Mouse (Mus musculus) forebrain, embryonic 14.5 days (tissue): Measurements from ENCODE around the gene Gm11273. TPM values are rescaled to one million over a fixed set of nuclear protein-coding genes. Genes with fewer than 3 reads are reported as not detected.
"Not testable (repeated sequence)": the region's sequence is repeated elsewhere in the genome, so short reads cannot be mapped to it uniquely, and the experiment has no call there.

Experiments
- ATAC-seq: fragments of 200-750 bp; cut with Nextera tagmentation; 2 replicates; pipeline ENCODE4 v1.8.0; 2017; ENCODE audit warnings: mild to moderate bottlenecking, moderate library complexity
- DNase-seq: peaks from one replicate; pipeline ENCODE4 v3.0.0-alpha.2; 2015; ENCODE audit warnings: low spot score
- H3K27ac ChIP-seq: fragments of 300-500 bp; sonication (generic); 2 replicates; pipeline ENCODE4 v1.5.1; 2014; ENCODE audit warnings: low read depth, mild to moderate bottlenecking, control low read depth, low read length, moderate library complexity
- H3K27me3 ChIP-seq: fragments of 300-500 bp; sonication (generic); replicated peaks from 2 replicates; pipeline ENCODE4 v1.6.1; 2014; ENCODE audit warnings: low read length, control low read depth, mixed read lengths; ENCODE audit not compliant: control insufficient read depth, insufficient read depth
- H3K36me3 ChIP-seq: fragments of 300-500 bp; sonication (generic); 2 replicates; pipeline ENCODE4 v1.6.1; 2014; ENCODE audit warnings: low read length, control low read depth; ENCODE audit not compliant: control insufficient read depth, insufficient read depth
- H3K4me1 ChIP-seq: fragments of 300-500 bp; sonication (generic); 2 replicates; pipeline ENCODE4 v1.6.1; 2014; ENCODE audit warnings: antibody characterized with exemption, low read length, control low read depth; ENCODE audit not compliant: control insufficient read depth, insufficient read depth
- H3K4me2 ChIP-seq: fragments of 300-500 bp; sonication (generic); 2 replicates; pipeline ENCODE4 v1.6.1; 2014; ENCODE audit warnings: mild to moderate bottlenecking, control low read depth, low read length
- H3K4me3 ChIP-seq: fragments of 300-500 bp; sonication (generic); 2 replicates; pipeline ENCODE4 v1.5.1; 2014; ENCODE audit warnings: low read depth, low read length, control low read depth
- H3K9ac ChIP-seq: fragments of 300-500 bp; sonication (generic); 2 replicates; pipeline ENCODE4 v1.6.1; 2014; ENCODE audit warnings: mild to moderate bottlenecking, low read length, control low read depth, moderate library complexity
- H3K9me3 ChIP-seq: fragments of 300-500 bp; sonication (generic); replicated peaks from 2 replicates; pipeline ENCODE4 v1.6.1; 2016; ENCODE audit warnings: low read length, control low read depth, mixed read lengths; ENCODE audit not compliant: control insufficient read depth
- WGBS: fragments of 180-500 bp; shearing (Covaris S2); extraction: QIAGEN DNeasy Blood & Tissue Kit; methylation state at CpG from one replicate; pipeline ENCODE4 v1.1.7; 2014; 5-methylcytosine and 5-hydroxymethylcytosine counted together
- polyA plus RNA-seq: library from polyadenylated mRNA; unstranded; fragments of >200 nt; fragmentation: Nextera tagmentation; extraction: Ambion mirVana; gene quantifications from 2 replicates; pipeline ENCODE4 v1.2.1, GENCODE M21; 2014

Gm11273 gene
- 5.1 and 6.2 TPM in 2 replicates for polyA plus RNA-seq

- not testable (repeated sequence) for H3K4me2 ChIP-seq, H3K9ac ChIP-seq, H3K9me3 ChIP-seq, H3K27ac ChIP-seq, H3K36me3 ChIP-seq, H3K4me1 ChIP-seq, ATAC-seq, DNase-seq, H3K27me3 ChIP-seq, H3K4me3 ChIP-seq
- 97% methylated on average over 17 of the region's 17 CpGs for WGBS
Measured at GRCm38 (mm10) chr13:21501182-21501581, at the start of gene Gm11273. TSS of gene Gm11273 (minus strand) at chr13:21501418.

DNA sequence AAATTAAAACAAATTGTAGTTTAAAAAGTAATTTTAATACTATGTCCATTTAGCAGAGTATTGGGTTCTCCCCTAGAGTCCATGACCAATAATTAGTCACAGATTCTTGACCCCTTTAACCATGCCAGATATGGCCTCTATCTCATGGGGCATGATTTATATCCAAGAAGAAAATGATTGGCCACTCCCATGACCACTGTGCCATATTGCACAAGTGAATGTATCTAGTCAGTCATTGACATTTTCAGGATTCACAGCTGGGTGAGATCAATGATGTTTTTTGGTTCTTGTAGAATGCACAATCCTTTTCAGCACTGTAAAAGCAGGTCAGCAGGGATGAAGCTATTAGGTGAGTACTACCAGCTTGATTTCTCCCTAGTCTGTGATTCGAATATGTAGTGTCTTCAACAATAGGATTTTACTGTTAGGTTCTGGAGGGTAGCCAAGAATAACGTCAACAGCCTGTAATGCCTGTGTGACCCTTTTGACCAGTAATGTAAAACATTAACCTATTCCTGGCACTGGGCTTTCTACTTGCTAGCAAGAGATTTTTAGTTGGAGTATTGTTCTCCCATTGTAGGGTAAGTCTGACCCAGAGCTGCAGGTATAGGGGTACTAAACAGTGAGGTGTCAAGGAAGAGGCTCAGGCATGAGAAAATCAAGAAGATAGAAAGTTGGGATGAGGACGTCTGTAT, 49.3 kb upstream of the Gm11273 start:
- 67% methylated on average over 3 of the region's 3 CpGs for WGBS

GRCm38 (mm10) chr13:21549487-21549886, 48.3 kb upstream of the Gm11273 start:
- no peak overlapping the region for H3K27ac ChIP-seq

More for the DNA sequence above, 49.3 kb upstream of the Gm11273 start:
- DNase-seq: no peak
- no peak overlapping the region for H3K27ac ChIP-seq
- H3K27me3 ChIP-seq: no peaks in the 10 kb centered on the region
- no peak overlapping the region for H3K4me3 ChIP-seq
- no peak for ATAC-seq
- H3K4me1 ChIP-seq: no peaks in the 10 kb centered on the region
- no peaks in the 10 kb centered on the region for H3K9me3 ChIP-seq
- H3K9ac ChIP-seq: no peak overlapping the region
- H3K36me3 ChIP-seq: no peaks in the 10 kb centered on the region
- no peak overlapping the region for H3K4me2 ChIP-seq

GRCm38 (mm10) chr13:21542708-21543107, 41.5 kb upstream of the Gm11273 start, which contains the start of gene Olfr1366:
TSS of gene Olfr1366 (minus strand) at chr13:21542808.
- WGBS: 75% methylated on average over 1 of the region's 1 CpGs
- H3K9me3 ChIP-seq: no peaks in the 10 kb centered on the region

More at GRCm38 (mm10) chr13:21549487-21549886, 48.3 kb upstream of the Gm11273 start:
- ATAC-seq: no peak
- H3K4me3 ChIP-seq: no peak overlapping the region
- H3K9me3 ChIP-seq: no peaks in the 10 kb centered on the region
- DNase-seq: no peak
- H3K27me3 ChIP-seq: no peaks in the 10 kb centered on the region
- no peaks in the 10 kb centered on the region for H3K4me1 ChIP-seq
- no peak overlapping the region for H3K4me2 ChIP-seq
- WGBS: 90% methylated on average over 3 of the region's 3 CpGs
- H3K36me3 ChIP-seq: no peaks in the 10 kb centered on the region
- no peak overlapping the region for H3K9ac ChIP-seq

DNA sequence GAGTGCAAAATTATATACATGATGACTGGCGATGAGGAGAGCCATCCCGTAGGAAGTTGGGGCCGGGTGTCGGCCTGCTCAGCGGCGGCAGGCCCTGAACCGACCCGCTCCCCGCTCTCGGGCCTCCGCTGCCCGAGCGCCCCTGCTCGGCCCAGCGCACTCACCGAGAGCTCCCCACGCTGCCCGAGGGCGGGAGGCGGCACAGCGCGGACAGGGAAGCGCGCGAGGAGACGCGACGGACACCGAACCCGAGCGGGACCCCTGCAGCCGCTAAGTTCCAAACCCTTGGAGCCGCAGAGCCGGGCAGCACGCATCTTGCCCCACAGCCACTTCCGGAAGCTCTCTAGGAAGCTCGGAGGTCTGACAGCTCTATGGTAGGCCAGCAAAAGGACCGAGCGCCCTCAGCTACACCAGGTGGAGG, 29.6 kb upstream of the Gm11273 start, which contains the start of gene Zkscan8:
Zkscan8 (minus strand) TSS at position 340 of the 421 bp plus-strand sequence.
- peak within 1 kb of the TSS; percentile 70 for H3K4me2 ChIP-seq
- H3K27me3 ChIP-seq: no peaks in the 10 kb centered on the region
- ATAC-seq: peak; percentile 99
- peaks cover 10% of the 10 kb centered on the region for H3K36me3 ChIP-seq
- H3K9me3 ChIP-seq: no peaks in the 10 kb centered on the region
- H3K4me3 ChIP-seq: peak within 1 kb of the TSS; percentile 82
- DNase-seq: peak; percentile 89
- H3K4me1 ChIP-seq: peaks cover 9% of the 10 kb centered on the region
- under 1% methylated on average over 39 of the region's 39 CpGs for WGBS
- peak within 1 kb of the TSS; percentile 93 for H3K9ac ChIP-seq
- peak within 1 kb of the TSS; percentile 82 for H3K27ac ChIP-seq

More at GRCm38 (mm10) chr13:21542708-21543107, 41.5 kb upstream of the Gm11273 start, which contains the start of gene Olfr1366:
- ATAC-seq (no peak), DNase-seq (no peak)
- Histone ChIP-seq H3K4me1 (no peaks in the 10 kb centered on the region), H3K4me3 (no peak within 1 kb of the TSS), H3K27ac (no peak within 1 kb of the TSS), H3K9ac (no peak within 1 kb of the TSS), H3K36me3 (no peaks in the 10 kb centered on the region), H3K4me2 (no peak within 1 kb of the TSS), H3K27me3 (no peaks in the 10 kb centered on the region)

- WGBS: 55% methylated on average over 7 of the region's 7 CpGs
- peak overlapping the region; percentile 25 for H3K9ac ChIP-seq
- no peak overlapping the region for H3K27ac ChIP-seq
- peaks cover 9% of the 10 kb centered on the region for H3K4me1 ChIP-seq
- H3K36me3 ChIP-seq: peaks cover 15% of the 10 kb centered on the region
- H3K27me3 ChIP-seq: no peaks in the 10 kb centered on the region
- peak overlapping the region; percentile 70 for H3K4me2 ChIP-seq
- peak overlapping the region; percentile 82 for H3K4me3 ChIP-seq
- H3K9me3 ChIP-seq: no peaks in the 10 kb centered on the region
- DNase-seq (no peak), ATAC-seq (no peak)
Measured at GRCm38 (mm10) chr13:21530136-21530535, 28.9 kb upstream of the Gm11273 start.

DNA sequence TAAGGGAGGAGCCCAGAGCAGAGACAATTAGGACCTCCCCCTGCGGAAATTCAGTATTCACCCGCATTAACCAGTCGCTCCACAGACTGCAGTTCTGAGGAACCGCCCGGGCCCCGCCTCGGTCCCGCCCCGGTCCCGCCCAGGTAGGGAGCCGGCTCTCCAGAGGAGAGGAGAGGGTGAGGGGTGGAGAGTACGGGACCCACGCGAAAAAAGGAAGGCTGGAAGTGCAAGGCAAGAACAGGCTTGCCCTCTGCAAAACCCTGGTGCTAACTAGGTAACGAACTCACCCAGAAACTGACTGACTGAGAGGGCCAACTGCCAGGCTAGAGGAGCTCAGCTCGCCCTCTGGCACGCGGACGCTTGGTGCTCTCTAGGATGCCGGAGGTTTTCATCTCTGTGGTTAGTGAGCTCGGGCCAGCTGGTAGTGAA, 5.0 kb upstream of the Gm11273 start:
- Histone ChIP-seq H3K27me3 (no peaks in the 10 kb centered on the region), H3K36me3 (no peaks in the 10 kb centered on the region), H3K4me2 (peak overlapping the region; percentile 51), H3K9ac (peak overlapping the region; percentile 62), H3K4me1 (no peaks in the 10 kb centered on the region), H3K4me3 (peak overlapping the region; percentile 47), H3K9me3 (no peaks in the 10 kb centered on the region), H3K27ac (peak overlapping the region; percentile 74)
- WGBS: under 1% methylated on average over 21 of the region's 21 CpGs
- DNase-seq (peak; percentile 89), ATAC-seq (peak; percentile 100)

GRCm38 (mm10) chr13:21502296-21502695, 1.1 kb upstream of the Gm11273 start:
- no peak overlapping the region for H3K4me2 ChIP-seq
- H3K4me3 ChIP-seq: no peak overlapping the region
- H3K4me1 ChIP-seq: no peaks in the 10 kb centered on the region
- no peak overlapping the region for H3K27ac ChIP-seq
- H3K27me3 ChIP-seq: no peaks in the 10 kb centered on the region
- 88% methylated on average over 5 of the region's 5 CpGs for WGBS
- no peak overlapping the region for H3K9ac ChIP-seq
- H3K36me3 ChIP-seq: no peaks in the 10 kb centered on the region
- ATAC-seq: no peak
- no peak for DNase-seq
- H3K9me3 ChIP-seq: no peaks in the 10 kb centered on the region

- H3K4me3 ChIP-seq: no peak within 1 kb of the TSS
- DNase-seq: no peak
- H3K4me1 ChIP-seq: no peaks in the 10 kb centered on the region
- no peaks in the 10 kb centered on the region for H3K27me3 ChIP-seq
- H3K36me3 ChIP-seq: no peaks in the 10 kb centered on the region
- no peak within 1 kb of the TSS for H3K4me2 ChIP-seq
- no peak for ATAC-seq
- WGBS: 94% methylated on average over 21 of the region's 21 CpGs
- H3K9me3 ChIP-seq: no peaks in the 10 kb centered on the region
- no peak within 1 kb of the TSS for H3K27ac ChIP-seq
- no peak within 1 kb of the TSS for H3K9ac ChIP-seq
Measured at GRCm38 (mm10) chr13:21495080-21495479, 6.1 kb downstream of the Gm11273 start, which contains the start of gene AK157302. TSS of gene AK157302 (plus strand) at chr13:21495223.
